Mouse (Mus musculus): ENCODE measurements around the gene Stx7.

DNA sequence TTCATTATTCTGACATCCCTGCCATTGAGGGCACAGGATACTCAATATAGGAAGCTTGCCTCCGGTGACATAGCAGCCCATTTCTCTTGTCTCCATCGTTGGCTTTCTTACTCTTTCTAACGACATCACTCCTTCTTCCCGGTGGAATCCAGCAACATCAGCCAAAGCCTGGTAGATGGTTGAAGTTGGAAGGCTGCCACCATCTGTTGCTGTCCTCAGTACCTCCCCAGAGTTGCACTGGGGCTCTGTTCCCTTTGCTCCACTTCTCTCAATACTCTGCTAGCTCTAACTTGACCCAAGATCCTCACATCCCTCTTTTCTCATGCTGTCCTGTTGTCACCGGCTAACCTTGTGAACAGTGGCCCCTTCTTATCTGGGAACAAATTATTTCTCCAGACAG is 71.8 kb downstream of the Stx7 start:
- TF ChIP-seq GATA1 (IDR thresholded peaks at IDR 0.05; ENCODE audit: borderline replicate concordance, low read length) (no peak), FLI1 (IDR thresholded peaks at IDR 0.05; ENCODE audit: low read length) (no peak)
